Mouse (Mus musculus) midbrain, embryonic 11.5 days (tissue): ENCODE measurements around the gene Ttc7b. TPM values are rescaled to one million over a fixed set of nuclear protein-coding genes. Genes with fewer than 3 reads are reported as not detected.

Experiments used
- ATAC-seq: fragments of 200-750 bp; cut with Nextera tagmentation; 2 replicates; pipeline ENCODE4 v1.8.0; 2017; ENCODE audit warnings: moderate TSS enrichment, moderate library complexity; ENCODE audit not compliant: low FRiP score
- DNase-seq: peaks from one replicate; pipeline ENCODE4 v3.0.0; 2015; ENCODE audit warnings: low spot score; ENCODE audit errors: missing footprints
- H3K27ac ChIP-seq: fragments of 300-500 bp; sonication (generic); 2 replicates; pipeline ENCODE4 v1.5.1; 2014; ENCODE audit warnings: low read depth, low read length
- H3K27me3 ChIP-seq: fragments of 300-500 bp; sonication (generic); 2 replicates; pipeline ENCODE4 v1.6.1; 2014; ENCODE audit warnings: mild to moderate bottlenecking, low read length, moderate library complexity, mixed read lengths; ENCODE audit not compliant: control insufficient read depth, insufficient read depth
- H3K36me3 ChIP-seq: fragments of 300-500 bp; sonication (generic); 2 replicates; pipeline ENCODE4 v1.6.1; 2014; ENCODE audit warnings: mild to moderate bottlenecking, low read length, moderate library complexity, mixed read lengths; ENCODE audit not compliant: control insufficient read depth, insufficient read depth
- H3K4me1 ChIP-seq: fragments of 300-500 bp; sonication (generic); 2 replicates; pipeline ENCODE4 v1.6.1; 2014; ENCODE audit warnings: low read length; ENCODE audit not compliant: control insufficient read depth, insufficient read depth
- H3K4me2 ChIP-seq: fragments of 300-500 bp; sonication (generic); 2 replicates; pipeline ENCODE4 v1.6.1; 2014; ENCODE audit warnings: mild to moderate bottlenecking, moderate library complexity
- H3K4me3 ChIP-seq: fragments of 300-500 bp; sonication (generic); 2 replicates; pipeline ENCODE4 v1.5.1; 2014; ENCODE audit warnings: low read depth, low read length
- H3K9ac ChIP-seq: fragments of 300-500 bp; sonication (generic); 2 replicates; pipeline ENCODE4 v1.6.1; 2014; ENCODE audit warnings: low read length
- H3K9me3 ChIP-seq: fragments of 300-500 bp; sonication (generic); 2 replicates; pipeline ENCODE4 v1.6.1; 2016; ENCODE audit warnings: low read length; ENCODE audit not compliant: control insufficient read depth
- WGBS: fragments of 180-500 bp; shearing (Covaris S2); extraction: QIAGEN DNeasy Blood & Tissue Kit; methylation state at CpG from one replicate; pipeline ENCODE4 v1.1.7; 2014; 5-methylcytosine and 5-hydroxymethylcytosine counted together
- polyA plus RNA-seq: library from polyadenylated mRNA; unstranded; fragments of >200 nt; fragmentation: Nextera tagmentation; extraction: Ambion mirVana; gene quantifications from 2 replicates; pipeline ENCODE4 v1.2.1, GENCODE M21; 2014

Ttc7b gene
- polyA plus RNA-seq, 1 experiment from 2014 or later = 9.2 TPM

DNA sequence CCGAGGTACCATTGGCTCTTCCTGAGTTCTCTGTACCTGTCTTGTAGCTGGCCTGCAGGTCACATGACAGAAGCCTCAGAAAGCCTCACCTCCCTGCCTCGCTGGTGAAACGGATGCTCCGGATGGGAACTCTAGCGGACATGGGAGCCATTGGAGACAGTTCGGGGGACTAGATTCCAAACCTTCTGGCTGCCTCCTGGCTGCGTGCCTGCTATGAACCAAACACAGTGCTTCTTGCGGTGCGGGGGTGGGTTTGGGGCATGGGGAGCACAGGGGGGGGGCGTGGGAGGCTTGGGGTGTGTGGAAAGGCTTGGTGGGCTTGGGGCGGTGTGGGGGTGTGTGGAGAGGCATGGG, 230.5 kb downstream of the Ttc7b start:
- ATAC-seq (no peak), DNase-seq (no peak)
- peaks cover 19% of the 10 kb centered on the region for H3K4me1 ChIP-seq
- H3K4me2 ChIP-seq = no peak overlapping the region
- no peaks in the 10 kb centered on the region for H3K36me3 ChIP-seq
- H3K4me3 ChIP-seq = no peak overlapping the region
- no peak overlapping the region for H3K27ac ChIP-seq
- WGBS = 70% methylated on average over 11 of the region's 11 CpGs
- H3K27me3 ChIP-seq = no peaks in the 10 kb centered on the region
- no peaks in the 10 kb centered on the region for H3K9me3 ChIP-seq
- H3K9ac ChIP-seq = no peak overlapping the region

DNA sequence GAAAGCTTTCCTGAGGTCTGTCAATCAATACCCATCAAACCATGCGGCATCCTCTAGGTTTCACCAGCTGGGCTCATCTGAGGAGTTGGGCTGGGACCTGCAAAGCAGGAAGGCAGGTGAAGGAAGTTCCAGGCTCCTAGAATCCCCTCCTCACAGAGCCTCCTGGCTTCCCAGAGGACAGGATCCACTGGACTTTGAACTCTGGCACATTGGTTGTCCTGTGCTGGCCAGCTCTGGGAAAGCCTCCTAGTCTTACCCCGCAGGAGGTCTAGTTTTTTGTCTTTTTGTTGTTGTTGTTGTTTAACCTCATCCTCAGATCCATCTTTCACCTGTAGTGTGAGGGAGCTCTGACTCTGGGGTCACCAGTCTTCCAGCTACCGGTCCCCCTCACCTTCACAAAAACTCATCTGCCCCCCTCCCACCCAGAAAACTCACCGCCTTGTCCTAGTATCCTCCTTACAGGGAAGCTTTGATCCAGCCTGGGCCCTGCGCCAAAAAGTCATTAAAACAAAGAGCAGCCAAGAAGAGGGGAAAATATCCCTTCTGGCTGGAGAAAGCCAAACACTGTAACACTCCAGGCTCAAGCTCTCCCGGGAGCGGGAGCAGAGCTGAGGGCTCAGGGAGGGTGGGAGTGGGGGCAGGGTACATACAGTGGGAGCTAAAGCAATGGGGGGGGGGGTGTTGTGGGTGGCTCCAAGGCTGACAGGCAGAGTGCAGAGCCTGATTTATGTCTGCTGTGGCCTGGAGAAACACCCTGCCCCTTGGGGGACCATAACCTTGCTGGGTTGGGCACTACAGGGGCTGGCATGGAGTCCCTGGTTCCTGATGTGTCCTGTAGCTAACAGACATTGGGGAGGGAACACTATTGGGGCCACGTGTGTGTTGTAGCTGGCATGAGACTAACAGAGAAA, 231.1 kb downstream of the Ttc7b start:
- H3K9ac ChIP-seq = no peak overlapping the region
- no peak overlapping the region for H3K4me3 ChIP-seq
- DNase-seq = no peak
- peaks cover 19% of the 10 kb centered on the region for H3K4me1 ChIP-seq
- no peaks in the 10 kb centered on the region for H3K27me3 ChIP-seq
- WGBS = 44% methylated on average over 8 of the region's 8 CpGs
- H3K4me2 ChIP-seq = no peak overlapping the region
- H3K9me3 ChIP-seq = no peaks in the 10 kb centered on the region
- peak; percentile 38; the same call in 1 of the 2 replicates for ATAC-seq
- H3K27ac ChIP-seq = no peak overlapping the region
- no peaks in the 10 kb centered on the region for H3K36me3 ChIP-seq

GRCm38 (mm10) chr12:100288018-100288417, 232.6 kb downstream of the Ttc7b start:
- H3K9ac ChIP-seq = no peak overlapping the region
- H3K4me2 ChIP-seq = no peak overlapping the region
- no peaks in the 10 kb centered on the region for H3K36me3 ChIP-seq
- no peak for DNase-seq
- 87% methylated on average over 5 of the region's 5 CpGs for WGBS
- H3K27ac ChIP-seq = no peak overlapping the region
- no peak for ATAC-seq
- H3K4me1 ChIP-seq = peaks cover 21% of the 10 kb centered on the region
- H3K4me3 ChIP-seq = no peak overlapping the region
- no peaks in the 10 kb centered on the region for H3K27me3 ChIP-seq
- no peaks in the 10 kb centered on the region for H3K9me3 ChIP-seq

DNA sequence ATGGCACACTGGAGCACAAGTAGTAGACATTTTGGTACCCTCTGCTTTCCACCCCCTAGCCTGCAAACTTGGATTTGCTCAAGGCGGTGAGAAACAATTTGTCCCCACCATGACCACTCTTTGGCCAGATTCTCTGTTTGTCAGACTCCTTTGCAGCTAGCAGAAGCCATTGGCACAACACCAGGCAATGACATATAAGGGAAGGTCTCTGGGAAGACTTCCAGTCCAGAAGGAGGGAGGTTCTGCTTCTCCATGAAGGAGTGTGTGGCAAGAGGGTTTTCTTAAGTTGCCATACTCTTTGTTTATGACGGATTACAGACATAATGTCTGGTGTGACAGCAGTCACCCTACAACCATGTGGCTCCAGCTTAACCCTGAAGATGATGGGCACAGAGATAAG, 233.1 kb downstream of the Ttc7b start:
- Histone ChIP-seq H3K27ac (no peak overlapping the region), H3K9me3 (no peaks in the 10 kb centered on the region), H3K27me3 (no peaks in the 10 kb centered on the region), H3K4me3 (no peak overlapping the region), H3K4me2 (no peak overlapping the region), H3K4me1 (peaks cover 24% of the 10 kb centered on the region), H3K9ac (no peak overlapping the region), H3K36me3 (no peaks in the 10 kb centered on the region)
- ATAC-seq = no peak
- DNase-seq = no peak
- 96% methylated on average over 2 of the region's 2 CpGs for WGBS

- Histone ChIP-seq H3K4me2 (no peak overlapping the region), H3K4me3 (no peak overlapping the region), H3K27ac (peak overlapping the region; percentile 78), H3K9me3 (no peaks in the 10 kb centered on the region), H3K36me3 (no peaks in the 10 kb centered on the region), H3K4me1 (peaks cover 16% of the 10 kb centered on the region), H3K27me3 (no peaks in the 10 kb centered on the region), H3K9ac (no peak overlapping the region)
- ATAC-seq = no peak
- no peak for DNase-seq
- 33% methylated on average over 1 of the region's 1 CpGs for WGBS
Observed at GRCm38 (mm10) chr12:100283283-100283682, 237.3 kb downstream of the Ttc7b start.

DNA sequence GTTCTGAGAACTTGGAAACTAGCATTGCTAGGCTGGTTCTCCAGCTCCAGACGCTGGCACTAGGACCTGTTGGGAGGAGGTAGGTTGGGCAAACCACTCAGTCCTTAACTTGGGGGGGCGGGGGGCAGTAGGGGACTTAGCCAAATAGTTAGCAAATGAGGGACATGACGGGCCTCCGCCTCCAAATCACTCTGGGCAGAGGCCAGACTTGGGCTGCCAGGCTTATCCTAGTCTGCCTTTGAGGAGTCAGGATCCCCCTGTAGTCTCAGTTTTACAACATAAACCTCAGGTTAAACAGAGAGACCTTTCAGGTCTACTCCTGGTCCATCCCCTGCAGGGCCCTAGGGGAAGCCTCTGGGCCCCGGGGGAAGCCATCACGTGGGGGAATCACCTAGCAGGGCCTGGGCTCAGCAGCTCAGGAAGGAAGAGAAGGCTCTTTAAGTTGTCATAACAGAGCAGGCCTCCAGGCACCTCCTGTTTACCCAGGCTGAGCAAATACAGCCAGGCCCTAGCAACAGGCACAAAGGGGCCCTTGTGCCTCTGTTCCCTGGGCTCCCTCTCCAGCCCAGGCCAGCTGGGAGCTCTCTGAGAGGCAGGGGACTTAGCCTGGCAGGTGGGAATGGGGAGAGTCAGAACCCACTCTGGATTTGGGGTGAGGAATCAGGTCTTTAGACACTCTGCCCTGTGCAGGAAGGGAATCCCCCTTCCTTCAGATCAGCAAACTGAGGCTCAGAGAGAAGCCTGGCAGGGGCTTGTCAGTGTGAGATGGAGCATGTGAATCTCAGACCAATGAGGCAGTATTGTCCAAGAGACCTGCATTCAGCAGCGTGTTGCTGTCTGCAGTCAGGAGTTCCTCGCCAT, 238.4 kb downstream of the Ttc7b start:
- no peak overlapping the region for H3K4me2 ChIP-seq
- peak overlapping the region; percentile 44 for H3K9ac ChIP-seq
- WGBS = 50% methylated on average over 8 of the region's 8 CpGs
- H3K4me1 ChIP-seq = peaks cover 22% of the 10 kb centered on the region
- no peaks in the 10 kb centered on the region for H3K9me3 ChIP-seq
- no peaks in the 10 kb centered on the region for H3K27me3 ChIP-seq
- DNase-seq (peak; percentile 90), ATAC-seq (peak; percentile 89)
- H3K36me3 ChIP-seq = no peaks in the 10 kb centered on the region
- peak overlapping the region; percentile 78 for H3K27ac ChIP-seq
- no peak overlapping the region for H3K4me3 ChIP-seq

GRCm38 (mm10) chr12:100280972-100281794, 239.4 kb downstream of the Ttc7b start:
- Histone ChIP-seq H3K9ac (no peak overlapping the region), H3K27me3 (no peaks in the 10 kb centered on the region), H3K36me3 (no peaks in the 10 kb centered on the region), H3K4me1 (peaks cover 26% of the 10 kb centered on the region), H3K27ac (peak overlapping the region; percentile 78; the same call in 1 of the 2 replicates), H3K9me3 (no peaks in the 10 kb centered on the region), H3K4me3 (no peak overlapping the region), H3K4me2 (no peak overlapping the region)
- DNase-seq (no peak), ATAC-seq (no peak)
- WGBS = 81% methylated on average over 4 of the region's 4 CpGs

DNA sequence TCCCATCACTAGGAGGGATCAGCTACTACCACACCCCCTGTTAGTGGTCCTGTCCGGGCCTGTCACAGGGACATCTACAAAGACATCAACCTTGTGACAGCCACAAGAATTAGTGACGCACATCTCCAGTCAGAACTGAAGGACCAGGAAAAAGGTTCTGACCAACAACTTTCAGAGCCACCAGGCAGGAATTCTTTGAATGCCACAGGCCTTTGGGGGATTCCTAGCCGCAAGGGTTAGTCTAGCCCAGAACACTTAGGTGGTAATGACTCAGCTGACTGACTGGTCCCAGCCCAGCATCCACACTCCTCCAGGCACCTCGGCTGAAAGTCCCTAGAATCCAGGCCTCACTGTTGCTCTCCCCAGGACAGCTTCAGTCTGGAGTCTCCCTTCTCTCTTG, 240.7 kb downstream of the Ttc7b start:
- DNase-seq (no peak), ATAC-seq (no peak)
- H3K27me3 ChIP-seq = no peaks in the 10 kb centered on the region
- no peak overlapping the region for H3K27ac ChIP-seq
- no peak overlapping the region for H3K4me2 ChIP-seq
- H3K4me3 ChIP-seq = no peak overlapping the region
- H3K36me3 ChIP-seq = no peaks in the 10 kb centered on the region
- H3K9ac ChIP-seq = no peak overlapping the region
- WGBS = 72% methylated on average over 4 of the region's 4 CpGs
- H3K4me1 ChIP-seq = peaks cover 26% of the 10 kb centered on the region
- no peaks in the 10 kb centered on the region for H3K9me3 ChIP-seq
